Mouse (Mus musculus): Measurements from ENCODE around the gene Cd46. TPM values are rescaled to one million over a fixed set of nuclear protein-coding genes. Genes with fewer than 3 reads are reported as not detected.

Gene Cd46
- polyA plus RNA-seq, 1 experiment from 2014 or later: 0.50 TPM

GRCm38 (mm10) chr1:194993409-194993988, 98.5 kb downstream of the Cd46 start:
- H3K9ac ChIP-seq (ENCODE audit: low read length): no peak overlapping the region
- WGBS: 79% methylated on average over 1 of the region's 1 CpGs
- DNase-seq (ENCODE audit: low spot score): no peak
- no peak overlapping the region for H3K4me3 ChIP-seq (ENCODE audit: low read depth, low read length)
- H3K27ac ChIP-seq (ENCODE audit: low read depth, low read length): no peak overlapping the region
- H3K27me3 ChIP-seq (ENCODE audit: control insufficient read depth, insufficient read depth, low read length): no peaks in the 10 kb centered on the region
- no peak overlapping the region for H3K4me2 ChIP-seq (ENCODE audit: low read depth)
- H3K9me3 ChIP-seq (ENCODE audit: control insufficient read depth, low read length): no peaks in the 10 kb centered on the region
- no peak for ATAC-seq (ENCODE audit: insufficient read depth, low FRiP score, low TSS enrichment)
- H3K4me1 ChIP-seq (ENCODE audit: control insufficient read depth, insufficient read depth, low read length): no peaks in the 10 kb centered on the region
- H3K36me3 ChIP-seq (ENCODE audit: control insufficient read depth, insufficient read depth, low read length): no peaks in the 10 kb centered on the region

GRCm38 (mm10) chr1:194992589-194993317, 99.3 kb downstream of the Cd46 start:
- H3K9ac ChIP-seq (ENCODE audit: low read length): no peak overlapping the region
- no peak for DNase-seq (ENCODE audit: low spot score)
- H3K4me1 ChIP-seq (ENCODE audit: control insufficient read depth, insufficient read depth, low read length): no peaks in the 10 kb centered on the region
- H3K4me3 ChIP-seq (ENCODE audit: low read depth, low read length): no peak overlapping the region
- no peaks in the 10 kb centered on the region for H3K9me3 ChIP-seq (ENCODE audit: control insufficient read depth, low read length)
- WGBS: 74% methylated on average over 5 of the region's 5 CpGs
- no peaks in the 10 kb centered on the region for H3K27me3 ChIP-seq (ENCODE audit: control insufficient read depth, insufficient read depth, low read length)
- no peak overlapping the region for H3K4me2 ChIP-seq (ENCODE audit: low read depth)
- no peak for ATAC-seq (ENCODE audit: insufficient read depth, low FRiP score, low TSS enrichment)
- H3K27ac ChIP-seq (ENCODE audit: low read depth, low read length): no peak overlapping the region
- no peaks in the 10 kb centered on the region for H3K36me3 ChIP-seq (ENCODE audit: control insufficient read depth, insufficient read depth, low read length)

- H3K9me3 ChIP-seq (ENCODE audit: control insufficient read depth, low read length): no peaks in the 10 kb centered on the region
- H3K27ac ChIP-seq (ENCODE audit: low read depth, low read length): no peak overlapping the region
- H3K36me3 ChIP-seq (ENCODE audit: control insufficient read depth, insufficient read depth, low read length): no peaks in the 10 kb centered on the region
- WGBS: 89% methylated on average over 2 of the region's 2 CpGs
- DNase-seq (ENCODE audit: low spot score) (no peak), ATAC-seq (ENCODE audit: insufficient read depth, low FRiP score, low TSS enrichment) (no peak)
- H3K4me2 ChIP-seq (ENCODE audit: low read depth): no peak overlapping the region
- H3K4me3 ChIP-seq (ENCODE audit: low read depth, low read length): no peak overlapping the region
- no peaks in the 10 kb centered on the region for H3K4me1 ChIP-seq (ENCODE audit: control insufficient read depth, insufficient read depth, low read length)
- no peaks in the 10 kb centered on the region for H3K27me3 ChIP-seq (ENCODE audit: control insufficient read depth, insufficient read depth, low read length)
- no peak overlapping the region for H3K9ac ChIP-seq (ENCODE audit: low read length)
These were observed 100.4 kb downstream of the Cd46 start for GRCm38 (mm10) chr1:194991654-194992053.

GRCm38 (mm10) chr1:194990976-194991375, 101.1 kb downstream of the Cd46 start:
- no peak overlapping the region for H3K27ac ChIP-seq (ENCODE audit: low read depth, low read length)
- 89% methylated on average over 2 of the region's 2 CpGs for WGBS
- H3K36me3 ChIP-seq (ENCODE audit: control insufficient read depth, insufficient read depth, low read length): no peaks in the 10 kb centered on the region
- no peak for DNase-seq (ENCODE audit: low spot score)
- H3K9ac ChIP-seq (ENCODE audit: low read length): no peak overlapping the region
- no peak overlapping the region for H3K4me3 ChIP-seq (ENCODE audit: low read depth, low read length)
- ATAC-seq (ENCODE audit: insufficient read depth, low FRiP score, low TSS enrichment): no peak
- H3K9me3 ChIP-seq (ENCODE audit: control insufficient read depth, low read length): no peaks in the 10 kb centered on the region
- H3K4me2 ChIP-seq (ENCODE audit: low read depth): no peak overlapping the region
- no peaks in the 10 kb centered on the region for H3K27me3 ChIP-seq (ENCODE audit: control insufficient read depth, insufficient read depth, low read length)
- H3K4me1 ChIP-seq (ENCODE audit: control insufficient read depth, insufficient read depth, low read length): no peaks in the 10 kb centered on the region

GRCm38 (mm10) chr1:194989024-194989423, 103.0 kb downstream of the Cd46 start:
- Histone ChIP-seq H3K4me2 (ENCODE audit: low read depth) (no peak overlapping the region), H3K9ac (ENCODE audit: low read length) (no peak overlapping the region), H3K36me3 (ENCODE audit: control insufficient read depth, insufficient read depth, low read length) (no peaks in the 10 kb centered on the region), H3K9me3 (ENCODE audit: control insufficient read depth, low read length) (no peaks in the 10 kb centered on the region), H3K4me1 (ENCODE audit: control insufficient read depth, insufficient read depth, low read length) (no peaks in the 10 kb centered on the region), H3K27ac (ENCODE audit: low read depth, low read length) (no peak overlapping the region), H3K4me3 (ENCODE audit: low read depth, low read length) (no peak overlapping the region), H3K27me3 (ENCODE audit: control insufficient read depth, insufficient read depth, low read length) (no peaks in the 10 kb centered on the region)
- WGBS: 85% methylated on average over 1 of the region's 1 CpGs
- no peak for ATAC-seq (ENCODE audit: insufficient read depth, low FRiP score, low TSS enrichment)
- DNase-seq (ENCODE audit: low spot score): no peak

MicroRNA genes within 50 kb of the gene (microRNA counts, 519-probe panel; counts per million panel counts)
- 1,518 counts per million, percentile 58 among the panel's probes with 10 or more counts for microRNA mmu-miR-29b
- microRNA mmu-miR-29c: 4,338 counts per million, percentile 79 among the panel's probes with 10 or more counts

Small RNAs within 50 kb of the gene (microRNA-seq; reads per million reads assigned to microRNA genes)
- gene Mir29b-2 (0.78 reads per million), gene Mir29c (80.2 reads per million, percentile 47 among the genes with 10 or more reads in this experiment)

Other genes starting within 250 kb of the Cd46 start
- gene Cd34, start 153.4 kb downstream of the Cd46 start, polyA plus RNA-seq (2014; fragmentation: Nextera tagmentation; extraction: Ambion mirVana): 62.2 and 67.0 TPM in 2 replicates
- 41.8 and 42.2 TPM in 2 replicates for gene Cr1l, start 39.3 kb upstream of the Cd46 start, polyA plus RNA-seq (2014; fragmentation: Nextera tagmentation; extraction: Ambion mirVana)
- 0.35 TPM in 1 of 2 replicates, not detected in the other for gene Cr2, start 84.5 kb upstream of the Cd46 start, polyA plus RNA-seq (2014; fragmentation: Nextera tagmentation; extraction: Ambion mirVana)